Mouse (Mus musculus) colon, adult 2 months (tissue): ENCODE results near the gene Cox7b2. TPM values are rescaled to one million over a fixed set of nuclear protein-coding genes. Genes with fewer than 3 reads are reported as not detected.

ENCODE experiments used
- polyA plus RNA-seq: library from polyadenylated mRNA; depleted of rRNA; stranded (reverse); fragments of >200 nt; gene quantifications from 2 replicates; pipeline ENCODE4 v1.2.3, GENCODE M21; 2012; rRNA removed

Gene Cox7b2
- not detected in 2 replicates for polyA plus RNA-seq

GRCm38 (mm10) chr5:71548079-71548478 lies at the start of gene Cox7b2:
TSS of gene Cox7b2 (minus strand) at chr5:71548205.

Other genes starting within 250 kb of the Cox7b2 start
- not detected in 2 replicates for gene Gabrb1, start 109.9 kb upstream of the Cox7b2 start, polyA plus RNA-seq
- not detected in 2 replicates for gene Gabra4, start 110.1 kb upstream of the Cox7b2 start, polyA plus RNA-seq